Mouse (Mus musculus): ENCODE data around the gene Spon1. TPM values are rescaled to one million over a fixed set of nuclear protein-coding genes. Genes with fewer than 3 reads are reported as not detected.

Gene Spon1
- total and polyA plus RNA-seq, 2 experiments from 2014 or later = 35.7 to 39.5 TPM

- TF ChIP-seq CTCF (IDR thresholded peaks at IDR 0.05) = no peak
- Histone ChIP-seq H3K27ac (ENCODE audit: low read depth, low read length) (no peak overlapping the region), H3K4me2 (ENCODE audit: low read depth, low read length, poor library complexity, severe bottlenecking) (no peak overlapping the region), H3K9me3 (ENCODE audit: low read length) (no peaks in the 10 kb centered on the region), H3K27me3 (ENCODE audit: insufficient read depth, low read length) (no peaks in the 10 kb centered on the region), H3K4me3 (ENCODE audit: low read depth, low read length) (no peak overlapping the region), H3K36me3 (ENCODE audit: insufficient read depth, low read length) (no peaks in the 10 kb centered on the region), H3K9ac (replicated peaks; ENCODE audit: low read length, poor library complexity, severe bottlenecking) (no peak overlapping the region), H3K4me1 (ENCODE audit: insufficient read depth, low read length) (no peaks in the 10 kb centered on the region)
- ATAC-seq (ENCODE audit: low FRiP score) (no peak), DNase-seq (ENCODE audit: low spot score) (no peak)
- WGBS = 90% methylated on average over 4 of the region's 4 CpGs
These were observed 206.7 kb downstream of the Spon1 start for GRCm38 (mm10) chr7:113972536-113972935.

GRCm38 (mm10) chr7:113986406-113987134 is 220.8 kb downstream of the Spon1 start:
- H3K27me3 ChIP-seq (ENCODE audit: insufficient read depth, low read length) = no peaks in the 10 kb centered on the region
- no peak overlapping the region for H3K9ac ChIP-seq (replicated peaks; ENCODE audit: low read length, poor library complexity, severe bottlenecking)
- TF ChIP-seq CTCF (IDR thresholded peaks at IDR 0.05) = no peak
- no peaks in the 10 kb centered on the region for H3K36me3 ChIP-seq (ENCODE audit: insufficient read depth, low read length)
- WGBS = 69% methylated on average over 10 of the region's 10 CpGs
- no peaks in the 10 kb centered on the region for H3K4me1 ChIP-seq (ENCODE audit: insufficient read depth, low read length)
- H3K4me2 ChIP-seq (ENCODE audit: low read depth, low read length, poor library complexity, severe bottlenecking) = no peak overlapping the region
- H3K27ac ChIP-seq (ENCODE audit: low read depth, low read length) = no peak overlapping the region
- no peak overlapping the region for H3K4me3 ChIP-seq (ENCODE audit: low read depth, low read length)
- H3K9me3 ChIP-seq (ENCODE audit: low read length) = no peaks in the 10 kb centered on the region
- ATAC-seq (ENCODE audit: low FRiP score) (no peak), DNase-seq (ENCODE audit: low spot score) (peak; percentile 79)

- H3K4me3 ChIP-seq (ENCODE audit: low read depth, low read length) = no peak overlapping the region
- H3K4me2 ChIP-seq (ENCODE audit: low read depth, low read length, poor library complexity, severe bottlenecking) = no peak overlapping the region
- H3K36me3 ChIP-seq (ENCODE audit: insufficient read depth, low read length) = no peaks in the 10 kb centered on the region
- no peak for ATAC-seq (ENCODE audit: low FRiP score)
- no peak overlapping the region for H3K9ac ChIP-seq (replicated peaks; ENCODE audit: low read length, poor library complexity, severe bottlenecking)
- H3K4me1 ChIP-seq (ENCODE audit: insufficient read depth, low read length) = no peaks in the 10 kb centered on the region
- no peak for TF ChIP-seq CTCF (IDR thresholded peaks at IDR 0.05)
- H3K9me3 ChIP-seq (ENCODE audit: low read length) = no peaks in the 10 kb centered on the region
- no peak overlapping the region for H3K27ac ChIP-seq (ENCODE audit: low read depth, low read length)
- DNase-seq (ENCODE audit: low spot score) = no peak
- H3K27me3 ChIP-seq (ENCODE audit: insufficient read depth, low read length) = no peaks in the 10 kb centered on the region
These were observed 222.4 kb downstream of the Spon1 start for GRCm38 (mm10) chr7:113988156-113988555.

GRCm38 (mm10) chr7:113997675-113998354 is 232.0 kb downstream of the Spon1 start:
- H3K36me3 ChIP-seq (ENCODE audit: insufficient read depth, low read length) = no peaks in the 10 kb centered on the region
- ATAC-seq (ENCODE audit: low FRiP score) (no peak), DNase-seq (ENCODE audit: low spot score) (no peak)
- H3K27ac ChIP-seq (ENCODE audit: low read depth, low read length) = no peak overlapping the region
- no peaks in the 10 kb centered on the region for H3K4me1 ChIP-seq (ENCODE audit: insufficient read depth, low read length)
- no peak for TF ChIP-seq CTCF (IDR thresholded peaks at IDR 0.05)
- no peaks in the 10 kb centered on the region for H3K9me3 ChIP-seq (ENCODE audit: low read length)
- no peak overlapping the region for H3K4me3 ChIP-seq (ENCODE audit: low read depth, low read length)
- 82% methylated on average over 7 of the region's 7 CpGs for WGBS
- H3K27me3 ChIP-seq (ENCODE audit: insufficient read depth, low read length) = no peaks in the 10 kb centered on the region
- no peak overlapping the region for H3K4me2 ChIP-seq (ENCODE audit: low read depth, low read length, poor library complexity, severe bottlenecking)
- no peak overlapping the region for H3K9ac ChIP-seq (replicated peaks; ENCODE audit: low read length, poor library complexity, severe bottlenecking)

- Histone ChIP-seq H3K27ac (ENCODE audit: low read depth, low read length) (no peak overlapping the region), H3K4me1 (ENCODE audit: insufficient read depth, low read length) (no peaks in the 10 kb centered on the region), H3K4me2 (ENCODE audit: low read depth, low read length, poor library complexity, severe bottlenecking) (no peak overlapping the region), H3K4me3 (ENCODE audit: low read depth, low read length) (no peak overlapping the region), H3K9ac (replicated peaks; ENCODE audit: low read length, poor library complexity, severe bottlenecking) (no peak overlapping the region), H3K27me3 (ENCODE audit: insufficient read depth, low read length) (no peaks in the 10 kb centered on the region), H3K36me3 (ENCODE audit: insufficient read depth, low read length) (no peaks in the 10 kb centered on the region), H3K9me3 (ENCODE audit: low read length) (no peaks in the 10 kb centered on the region)
- TF ChIP-seq CTCF (IDR thresholded peaks at IDR 0.05) = no peak
- ATAC-seq (ENCODE audit: low FRiP score) = no peak
- DNase-seq (ENCODE audit: low spot score) = no peak
- 12% methylated on average over 5 of the region's 5 CpGs for WGBS
These were observed 238.4 kb downstream of the Spon1 start for GRCm38 (mm10) chr7:114004171-114004570.

GRCm38 (mm10) chr7:114005499-114005898 is 239.7 kb downstream of the Spon1 start:
- H3K27me3 ChIP-seq (ENCODE audit: insufficient read depth, low read length) = no peaks in the 10 kb centered on the region
- ATAC-seq (ENCODE audit: low FRiP score) (no peak), DNase-seq (ENCODE audit: low spot score) (peak; percentile 52)
- H3K9ac ChIP-seq (replicated peaks; ENCODE audit: low read length, poor library complexity, severe bottlenecking) = no peak overlapping the region
- no peak overlapping the region for H3K4me2 ChIP-seq (ENCODE audit: low read depth, low read length, poor library complexity, severe bottlenecking)
- WGBS = 44% methylated on average over 5 of the region's 5 CpGs
- TF ChIP-seq CTCF (IDR thresholded peaks at IDR 0.05) = no peak
- H3K9me3 ChIP-seq (ENCODE audit: low read length) = no peaks in the 10 kb centered on the region
- no peak overlapping the region for H3K4me3 ChIP-seq (ENCODE audit: low read depth, low read length)
- no peaks in the 10 kb centered on the region for H3K4me1 ChIP-seq (ENCODE audit: insufficient read depth, low read length)
- no peaks in the 10 kb centered on the region for H3K36me3 ChIP-seq (ENCODE audit: insufficient read depth, low read length)
- H3K27ac ChIP-seq (ENCODE audit: low read depth, low read length) = no peak overlapping the region

All from midbrain, postnatal 0 days (tissue).